Mouse (Mus musculus): ENCODE data around the gene Dydc2. TPM values are rescaled to one million over a fixed set of nuclear protein-coding genes. Genes with fewer than 3 reads are reported as not detected.

Dydc2 gene
- not detected in 2 replicates for polyA plus RNA-seq (2012; ENCODE audit: insufficient read depth, insufficient read length, missing spikeins)

DNA sequence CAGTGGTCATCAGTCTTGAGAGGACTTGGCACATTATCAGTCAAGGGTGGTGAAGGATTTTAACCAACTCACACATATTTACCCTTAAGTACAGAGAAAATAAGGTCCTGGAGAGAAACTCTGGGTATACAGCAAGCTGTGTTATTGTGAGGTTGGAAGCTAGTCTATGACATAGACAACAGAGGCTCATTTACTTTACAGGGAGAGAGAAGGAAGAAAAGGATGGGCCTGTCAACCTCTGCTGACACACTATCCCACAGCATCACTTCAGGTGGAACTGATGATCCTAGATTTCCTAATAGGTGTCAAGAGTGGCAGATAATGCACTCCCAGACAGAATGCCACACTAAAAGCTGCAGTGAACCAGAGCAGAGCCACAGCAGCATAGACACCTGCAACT, at the start of gene Dydc2:
Dydc2 (minus strand) TSS at position 101 of the 400 bp plus-strand sequence.
- TF ChIP-seq CTCF (IDR thresholded peaks at IDR 0.05; ENCODE audit: low read depth, low read length) (no peak), POLR2A (IDR thresholded peaks at IDR 0.05; ENCODE audit: borderline replicate concordance, low read depth, low read length) (no peak)

DNA sequence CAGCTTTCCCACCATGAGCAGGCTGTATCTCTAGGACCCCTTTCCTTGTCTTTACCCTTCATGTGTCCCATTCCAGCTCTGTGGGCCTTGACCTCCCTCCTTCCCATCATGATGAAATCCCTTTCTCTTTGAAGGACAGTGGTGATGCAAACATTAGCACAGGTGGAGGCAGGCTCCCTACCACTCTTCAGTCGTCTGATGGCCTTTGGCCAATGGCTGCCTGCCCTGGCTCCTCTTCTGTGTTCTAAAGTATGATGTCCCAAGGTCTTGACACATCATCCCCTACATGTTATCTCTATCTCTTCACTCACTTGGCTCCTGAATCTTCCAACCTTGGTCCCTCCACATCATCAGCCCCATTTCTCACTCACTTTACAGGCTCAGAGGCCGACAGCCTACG, 47.3 kb upstream of the Dydc2 start:
- Histone ChIP-seq H3K27ac (ENCODE audit: insufficient read depth, low read depth, low read length) (no peak overlapping the region), H3K4me3 (ENCODE audit: insufficient read depth, low read length) (no peak overlapping the region), H3K4me1 (ENCODE audit: control insufficient read depth, insufficient read depth, low read length) (no peaks in the 10 kb centered on the region)
- TF ChIP-seq POLR2A (IDR thresholded peaks at IDR 0.05; ENCODE audit: borderline replicate concordance, low read depth, low read length) = no peak
- TF ChIP-seq CTCF (IDR thresholded peaks at IDR 0.05; ENCODE audit: low read depth, low read length) = no peak

More for the DNA sequence above, at the start of gene Dydc2:
- Histone ChIP-seq H3K4me1 (ENCODE audit: control insufficient read depth, insufficient read depth, low read length) (no peaks in the 10 kb centered on the region), H3K27ac (ENCODE audit: insufficient read depth, low read depth, low read length) (no peak within 1 kb of the TSS), H3K4me3 (ENCODE audit: insufficient read depth, low read length) (no peak within 1 kb of the TSS)

DNA sequence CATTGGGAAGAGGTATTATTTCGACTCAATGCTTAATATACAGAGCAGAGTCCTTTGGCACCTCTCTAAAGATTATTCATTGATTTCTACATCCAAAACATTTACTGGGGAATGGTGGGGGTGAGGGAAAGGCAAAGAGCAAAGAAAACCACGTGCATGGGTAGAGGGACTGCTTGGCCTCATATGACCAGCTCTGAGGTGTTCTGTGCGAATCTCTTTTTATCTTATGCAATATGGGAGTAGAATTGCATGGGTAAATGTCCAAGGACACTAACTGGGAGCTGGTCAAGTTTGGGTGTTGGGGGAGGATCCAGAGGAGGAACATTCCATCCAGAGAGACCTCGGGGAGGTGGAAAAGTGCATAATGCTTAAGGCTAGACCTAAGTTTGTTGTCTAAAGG, 43.9 kb upstream of the Dydc2 start:
- H3K4me1 ChIP-seq (ENCODE audit: control insufficient read depth, insufficient read depth, low read length) = no peaks in the 10 kb centered on the region
- H3K27ac ChIP-seq (ENCODE audit: insufficient read depth, low read depth, low read length) = no peak overlapping the region
- no peak overlapping the region for H3K4me3 ChIP-seq (ENCODE audit: insufficient read depth, low read length)
- TF ChIP-seq CTCF (IDR thresholded peaks at IDR 0.05; ENCODE audit: low read depth, low read length) = no peak
- TF ChIP-seq POLR2A (IDR thresholded peaks at IDR 0.05; ENCODE audit: borderline replicate concordance, low read depth, low read length) = no peak

DNA sequence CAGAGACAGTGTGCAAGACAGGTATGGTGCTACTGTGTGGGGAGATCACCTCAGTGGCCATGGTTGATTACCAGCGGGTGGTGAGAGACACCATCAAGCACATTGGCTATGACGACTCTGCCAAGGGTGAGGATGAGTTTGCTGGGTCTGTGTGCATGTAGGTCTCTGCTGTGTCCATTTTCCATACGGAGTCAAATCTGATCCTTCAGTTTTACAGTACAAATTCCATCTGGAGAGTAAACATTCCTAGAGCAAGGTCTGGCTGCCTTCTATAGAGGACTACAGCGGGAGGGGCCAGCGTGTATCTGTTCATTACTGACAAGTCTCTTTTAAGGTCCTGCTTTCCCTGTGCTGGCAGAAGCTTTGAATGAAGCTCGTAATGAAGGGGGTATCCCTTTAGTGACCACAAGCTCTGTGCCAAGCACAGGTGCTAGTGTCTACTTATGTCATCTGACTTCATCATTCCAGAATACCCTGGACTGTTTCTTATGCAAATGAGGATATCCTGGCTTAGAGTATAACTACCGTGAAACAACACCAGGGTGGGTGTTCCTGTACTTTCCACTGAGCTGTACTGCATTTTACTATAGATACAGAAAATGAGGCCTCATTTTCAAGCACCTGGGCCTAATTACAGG, 42.1 kb upstream of the Dydc2 start:
- no peak for TF ChIP-seq POLR2A (IDR thresholded peaks at IDR 0.05; ENCODE audit: borderline replicate concordance, low read depth, low read length)
- TF ChIP-seq CTCF (IDR thresholded peaks at IDR 0.05; ENCODE audit: low read depth, low read length) = no peak
- H3K27ac ChIP-seq (ENCODE audit: insufficient read depth, low read depth, low read length) = no peak overlapping the region

DNA sequence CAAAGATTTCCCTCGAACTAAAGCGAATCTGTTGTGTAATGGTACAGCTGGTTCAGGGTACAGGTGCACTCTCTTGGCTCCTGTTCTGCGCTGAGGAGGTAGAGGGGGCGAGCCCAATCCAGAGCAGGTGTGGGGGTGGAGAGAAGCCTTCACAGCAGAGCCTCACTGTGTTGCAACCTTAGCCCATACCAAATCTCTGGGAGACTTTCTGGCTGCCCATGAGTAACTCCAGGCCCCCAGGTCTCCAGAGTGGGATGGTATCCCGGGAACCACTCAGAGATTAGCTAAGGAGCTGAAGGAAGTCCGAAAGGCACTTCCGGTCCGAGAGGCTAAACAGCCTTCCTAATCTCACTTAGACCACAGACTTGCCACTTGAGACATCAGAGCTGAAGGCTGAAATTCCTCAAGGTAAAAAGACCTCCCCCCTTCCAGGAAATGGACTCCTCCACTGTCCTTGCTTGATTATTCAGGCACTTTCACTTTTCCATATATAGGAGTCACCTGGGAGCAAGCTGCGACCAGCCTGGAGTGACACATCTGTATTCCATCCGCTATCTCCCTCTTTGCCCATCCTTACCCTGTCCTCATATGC, 35.9 kb upstream of the Dydc2 start, which contains the start of gene Mat1a:
Mat1a (plus strand) TSS at position 183 of the 592 bp plus-strand sequence.
- Histone ChIP-seq H3K27ac (ENCODE audit: insufficient read depth, low read depth, low read length) (no peak within 1 kb of the TSS), H3K4me1 (ENCODE audit: control insufficient read depth, insufficient read depth, low read length) (no peaks in the 10 kb centered on the region), H3K4me3 (ENCODE audit: insufficient read depth, low read length) (no peak within 1 kb of the TSS)
- TF ChIP-seq POLR2A (IDR thresholded peaks at IDR 0.05; ENCODE audit: borderline replicate concordance, low read depth, low read length) = no peak
- TF ChIP-seq CTCF (IDR thresholded peaks at IDR 0.05; ENCODE audit: low read depth, low read length) = no peak

More for the DNA sequence above, 42.1 kb upstream of the Dydc2 start:
- Histone ChIP-seq H3K4me1 (ENCODE audit: control insufficient read depth, insufficient read depth, low read length) (no peaks in the 10 kb centered on the region), H3K4me3 (ENCODE audit: insufficient read depth, low read length) (no peak overlapping the region)

DNA sequence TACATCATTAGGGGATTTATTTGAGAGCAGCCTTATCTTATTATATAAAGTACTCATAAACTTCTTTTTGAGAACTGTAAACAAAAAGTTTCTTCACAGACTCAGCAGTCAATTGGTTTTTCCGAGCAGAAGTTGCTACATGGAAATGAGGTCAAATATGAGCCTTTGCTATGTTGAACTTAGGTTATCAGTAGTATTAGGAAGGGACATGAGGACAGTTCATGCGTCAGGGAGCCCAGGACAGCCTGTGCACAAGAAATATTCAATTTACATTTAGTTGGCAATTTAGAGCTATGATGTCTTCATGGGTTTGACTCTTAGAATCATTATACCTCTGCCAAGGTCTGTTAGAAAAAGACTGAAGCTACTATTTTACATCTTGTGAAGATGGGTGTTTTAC, 33.3 kb upstream of the Dydc2 start:
- Histone ChIP-seq H3K27ac (ENCODE audit: insufficient read depth, low read depth, low read length) (no peak overlapping the region), H3K4me3 (ENCODE audit: insufficient read depth, low read length) (no peak overlapping the region), H3K4me1 (ENCODE audit: control insufficient read depth, insufficient read depth, low read length) (no peaks in the 10 kb centered on the region)
- TF ChIP-seq POLR2A (IDR thresholded peaks at IDR 0.05; ENCODE audit: borderline replicate concordance, low read depth, low read length) = no peak
- no peak for TF ChIP-seq CTCF (IDR thresholded peaks at IDR 0.05; ENCODE audit: low read depth, low read length)

DNA sequence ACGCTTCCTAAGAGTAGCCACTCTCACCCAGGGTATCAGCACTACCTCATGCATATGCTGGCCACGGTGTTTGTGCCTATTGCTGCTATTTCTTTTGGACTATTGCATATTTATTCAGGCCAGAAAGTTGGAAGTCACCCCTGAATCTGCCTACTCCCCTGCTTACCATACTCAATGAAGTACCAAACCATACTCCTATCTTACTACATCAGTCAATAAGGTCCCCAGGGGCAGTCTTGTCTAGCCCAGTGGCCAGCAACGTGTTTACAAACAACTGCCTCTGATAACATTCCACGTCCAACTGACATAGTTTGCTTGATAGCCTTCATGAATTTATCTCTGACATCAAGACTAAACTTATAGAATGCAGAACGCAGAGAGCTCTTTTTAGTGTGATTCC, 32.2 kb upstream of the Dydc2 start:
- H3K27ac ChIP-seq (ENCODE audit: insufficient read depth, low read depth, low read length) = no peak overlapping the region
- TF ChIP-seq POLR2A (IDR thresholded peaks at IDR 0.05; ENCODE audit: borderline replicate concordance, low read depth, low read length) = no peak
- no peak for TF ChIP-seq CTCF (IDR thresholded peaks at IDR 0.05; ENCODE audit: low read depth, low read length)
- no peaks in the 10 kb centered on the region for H3K4me1 ChIP-seq (ENCODE audit: control insufficient read depth, insufficient read depth, low read length)
- H3K4me3 ChIP-seq (ENCODE audit: insufficient read depth, low read length) = no peak overlapping the region

DNA sequence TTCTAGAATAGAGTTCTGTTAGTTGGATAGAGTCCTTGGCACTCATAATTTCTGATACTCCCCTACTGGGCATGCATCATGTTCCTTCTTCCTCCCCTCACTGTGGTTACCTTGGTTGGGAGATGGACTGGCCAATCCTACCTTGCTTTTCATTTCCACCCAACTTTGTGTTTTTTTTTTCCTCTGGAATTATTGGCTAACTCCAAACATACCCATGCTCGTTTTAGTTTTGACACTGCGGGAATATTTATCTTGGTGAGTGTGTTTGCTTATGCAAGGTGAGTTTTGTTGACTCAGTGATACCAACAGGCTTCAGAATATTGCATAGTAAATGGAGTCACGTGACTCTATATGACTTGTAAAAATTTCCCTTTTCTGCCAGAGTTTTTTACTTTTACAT, 31.7 kb upstream of the Dydc2 start:
- TF ChIP-seq CTCF (IDR thresholded peaks at IDR 0.05; ENCODE audit: low read depth, low read length) = no peak
- TF ChIP-seq POLR2A (IDR thresholded peaks at IDR 0.05; ENCODE audit: borderline replicate concordance, low read depth, low read length) = no peak
- Histone ChIP-seq H3K27ac (ENCODE audit: insufficient read depth, low read depth, low read length) (no peak overlapping the region), H3K4me1 (ENCODE audit: control insufficient read depth, insufficient read depth, low read length) (no peaks in the 10 kb centered on the region), H3K4me3 (ENCODE audit: insufficient read depth, low read length) (no peak overlapping the region)

DNA sequence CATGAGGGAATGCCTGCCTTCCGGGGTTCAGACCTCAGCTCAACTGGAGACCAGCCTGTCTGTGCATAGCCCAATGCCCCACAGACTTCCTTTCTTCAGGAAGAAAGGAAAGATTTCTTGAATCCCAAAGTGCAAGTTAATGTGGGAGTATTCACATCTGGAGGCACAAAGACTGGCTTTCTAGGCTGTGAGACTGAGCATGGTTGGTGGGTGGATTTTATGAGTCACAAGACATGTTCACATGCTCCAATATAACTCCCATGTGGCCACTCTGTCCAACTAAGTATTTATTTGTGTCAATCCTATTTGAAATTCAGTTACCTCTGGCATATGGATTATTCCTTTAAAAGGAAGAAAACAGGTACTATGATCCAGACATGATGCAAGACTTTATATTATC, 29.7 kb upstream of the Dydc2 start:
- Histone ChIP-seq H3K27ac (ENCODE audit: insufficient read depth, low read depth, low read length) (no peak overlapping the region), H3K4me1 (ENCODE audit: control insufficient read depth, insufficient read depth, low read length) (no peaks in the 10 kb centered on the region), H3K4me3 (ENCODE audit: insufficient read depth, low read length) (no peak overlapping the region)
- TF ChIP-seq CTCF (IDR thresholded peaks at IDR 0.05; ENCODE audit: low read depth, low read length) = no peak
- no peak for TF ChIP-seq POLR2A (IDR thresholded peaks at IDR 0.05; ENCODE audit: borderline replicate concordance, low read depth, low read length)

DNA sequence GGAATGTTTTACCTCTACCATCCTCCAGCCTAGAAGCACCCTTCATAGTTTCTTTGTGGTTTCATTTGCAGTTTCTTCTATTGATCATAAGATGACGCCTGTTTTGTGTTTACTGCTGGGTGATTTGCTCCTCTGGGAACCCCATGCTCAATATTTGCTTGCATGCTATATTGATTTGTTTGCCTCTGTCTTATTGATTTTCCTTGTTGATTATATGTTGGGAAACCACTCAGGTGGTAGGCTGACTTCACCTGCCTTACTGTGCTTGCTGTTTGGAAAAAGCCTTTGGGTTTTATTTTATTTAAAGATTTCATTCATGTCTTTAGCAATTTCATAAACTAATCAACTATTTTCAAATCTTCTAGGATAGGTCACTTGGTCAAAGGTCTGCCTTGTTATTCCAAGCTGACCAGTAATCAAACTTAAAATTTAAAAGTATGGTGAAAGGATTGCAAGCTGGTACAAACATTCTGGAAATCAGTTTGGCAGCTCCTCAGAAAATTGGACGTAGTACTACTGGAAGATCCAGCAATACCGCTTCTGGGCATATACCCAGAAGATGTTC, 27.4 kb upstream of the Dydc2 start:
- no peak overlapping the region for H3K27ac ChIP-seq (ENCODE audit: insufficient read depth, low read depth, low read length)
- TF ChIP-seq CTCF (IDR thresholded peaks at IDR 0.05; ENCODE audit: low read depth, low read length) (no peak), POLR2A (IDR thresholded peaks at IDR 0.05; ENCODE audit: borderline replicate concordance, low read depth, low read length) (no peak)
- no peaks in the 10 kb centered on the region for H3K4me1 ChIP-seq (ENCODE audit: control insufficient read depth, insufficient read depth, low read length)

More for the DNA sequence above, 27.4 kb upstream of the Dydc2 start:
- H3K4me3 ChIP-seq (ENCODE audit: insufficient read depth, low read length) = no peak overlapping the region
